Mouse (Mus musculus): Measurements from ENCODE around the gene Ect2. TPM values are rescaled to one million over a fixed set of nuclear protein-coding genes. Genes with fewer than 3 reads are reported as not detected.
A peak's percentile ranks its signal among the peaks of the same experiment; 100 is the strongest.

The Ect2 gene
- total RNA-seq, 2 experiments from 2014 or later = 1.1 to 1.3 TPM

GRCm38 (mm10) chr3:27161645-27162409, 8.1 kb upstream of the Ect2 start:
- intact Hi-C loops (cut with DNase I) = no loop called here
- DNase-seq (ENCODE audit: low spot score in 2 of 2) = no peak

GRCm38 (mm10) chr3:27158910-27159309, 5.2 kb upstream of the Ect2 start:
- intact Hi-C loops (cut with DNase I) = no loop called here
- DNase-seq (ENCODE audit: low spot score in 2 of 2) = no peak

- no peak for DNase-seq (ENCODE audit: low spot score in 2 of 2)
- intact Hi-C loops (cut with DNase I) = no loop called here
Measured at GRCm38 (mm10) chr3:27156594-27156949, 2.9 kb upstream of the Ect2 start.

- intact Hi-C loops (cut with DNase I) = no loop called here
- no peak for DNase-seq (ENCODE audit: low spot score in 2 of 2)
Measured at GRCm38 (mm10) chr3:27155856-27156593, 2.3 kb upstream of the Ect2 start.

GRCm38 (mm10) chr3:27155051-27155855, 1.6 kb upstream of the Ect2 start:
- DNase-seq (ENCODE audit: low spot score in 2 of 2) = no peak
- intact Hi-C loops (cut with DNase I) = no loop called here

GRCm38 (mm10) chr3:27154280-27154679, 602 bp upstream of the Ect2 start:
- intact Hi-C loops (cut with DNase I) = no loop called here
- DNase-seq (ENCODE audit: low spot score in 2 of 2) = no peak

GRCm38 (mm10) chr3:27153191-27153671, 447 bp downstream of the Ect2 start:
- intact Hi-C loops (cut with DNase I) = no loop called here
- no peak for DNase-seq (ENCODE audit: low spot score in 2 of 2)

GRCm38 (mm10) chr3:27145733-27146132, 7.9 kb downstream of the Ect2 start:
- DNase-seq (ENCODE audit: low spot score in 2 of 2) = no peak
- intact Hi-C loops (cut with DNase I) = no loop called here

- DNase-seq (ENCODE audit: low spot score in 2 of 2) = no peak
- intact Hi-C loops (cut with DNase I) = no loop called here
Measured at GRCm38 (mm10) chr3:27143570-27143969, 10.1 kb downstream of the Ect2 start.

GRCm38 (mm10) chr3:27140101-27140500, 13.6 kb downstream of the Ect2 start:
- intact Hi-C loops (cut with DNase I) = no loop called here
- no peak for DNase-seq (ENCODE audit: low spot score in 2 of 2)

- intact Hi-C loops (cut with DNase I) = no loop called here
- DNase-seq (ENCODE audit: low spot score in 2 of 2) = no peak
Measured at GRCm38 (mm10) chr3:27121864-27122450, 31.7 kb downstream of the Ect2 start.

GRCm38 (mm10) chr3:27120932-27121331, 32.7 kb downstream of the Ect2 start:
- intact Hi-C loops (cut with DNase I) = no loop called here
- no peak for DNase-seq (ENCODE audit: low spot score in 2 of 2)

GRCm38 (mm10) chr3:27118227-27118626, 35.5 kb downstream of the Ect2 start:
- intact Hi-C loops (cut with DNase I) = loop anchor here (5.0 kb wide), 1 partner anchor 119 kb away; no protein-coding TSS in a partner anchor

GRCm38 (mm10) chr3:27110860-27111259, 42.8 kb downstream of the Ect2 start:
- intact Hi-C loops (cut with DNase I) = no loop called here
- DNase-seq (ENCODE audit: low spot score in 2 of 2) = no peak

More at GRCm38 (mm10) chr3:27118227-27118626, 35.5 kb downstream of the Ect2 start:
- peak in 1 of 2 experiments; percentile 8 for DNase-seq (ENCODE audit: low spot score in 2 of 2)

GRCm38 (mm10) chr3:27109109-27109508, 44.6 kb downstream of the Ect2 start:
- no peak for DNase-seq (ENCODE audit: low spot score in 2 of 2)
- intact Hi-C loops (cut with DNase I) = no loop called here

GRCm38 (mm10) chr3:27107142-27107541, 46.5 kb downstream of the Ect2 start:
- DNase-seq (ENCODE audit: low spot score in 2 of 2) = peak in 1 of 2 experiments; percentile 23
- intact Hi-C loops (cut with DNase I) = no loop called here

GRCm38 (mm10) chr3:27102965-27103364, 50.7 kb downstream of the Ect2 start:
- intact Hi-C loops (cut with DNase I) = no loop called here
- DNase-seq (ENCODE audit: low spot score in 2 of 2) = no peak

- intact Hi-C loops (cut with DNase I) = no loop called here
- DNase-seq (ENCODE audit: low spot score in 2 of 2) = no peak
Measured at GRCm38 (mm10) chr3:27098633-27099032, 55.0 kb downstream of the Ect2 start.

GRCm38 (mm10) chr3:27086221-27086620, 67.5 kb downstream of the Ect2 start:
- intact Hi-C loops (cut with DNase I) = no loop called here
- no peak for DNase-seq (ENCODE audit: low spot score in 2 of 2)

Data from left cerebral cortex, postnatal 25 days (tissue).